Mouse (Mus musculus): ENCODE data around the gene Slbp. TPM values are rescaled to one million over a fixed set of nuclear protein-coding genes. Genes with fewer than 3 reads are reported as not detected.

The Slbp gene
- polyA plus RNA-seq, 1 experiment from 2014 or later: 369 TPM

DNA sequence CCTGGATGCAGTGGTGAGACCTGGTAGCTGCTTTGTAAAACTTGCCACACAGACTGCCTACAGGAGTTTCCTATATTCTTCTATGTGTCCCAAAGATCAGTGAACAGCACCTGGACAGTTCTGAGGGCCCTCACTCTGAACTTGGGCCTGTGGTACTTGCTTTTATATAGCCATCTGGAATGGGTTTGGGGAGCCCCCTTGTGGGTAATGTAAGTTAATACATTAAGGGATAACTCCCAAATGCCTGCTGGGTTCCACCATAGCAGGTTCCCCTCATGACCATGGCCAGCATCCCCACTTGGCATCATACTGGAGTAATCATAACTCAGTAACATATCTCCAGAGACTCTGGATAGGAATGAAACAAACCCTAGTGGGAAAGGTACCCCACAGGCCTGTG lies 15.8 kb upstream of the Slbp start:
- H3K36me3 ChIP-seq (ENCODE audit: control insufficient read depth, insufficient read depth, low read length): peaks cover 69% of the 10 kb centered on the region
- H3K4me2 ChIP-seq: no peak overlapping the region
- H3K27me3 ChIP-seq (replicated peaks; ENCODE audit: control insufficient read depth, insufficient read depth, low read length): no peaks in the 10 kb centered on the region
- H3K4me3 ChIP-seq (ENCODE audit: low read depth, low read length): no peak overlapping the region
- H3K9me3 ChIP-seq (ENCODE audit: control insufficient read depth, low read length): no peaks in the 10 kb centered on the region
- H3K9ac ChIP-seq (ENCODE audit: low read depth, low read length): no peak overlapping the region
- no peak for DNase-seq (ENCODE audit: low spot score)
- H3K4me1 ChIP-seq (replicated peaks; ENCODE audit: control insufficient read depth, insufficient read depth, low read length): no peaks in the 10 kb centered on the region
- H3K27ac ChIP-seq (ENCODE audit: low read depth, low read length): no peak overlapping the region
- no peak for ATAC-seq (replicated peaks; ENCODE audit: low FRiP score)

DNA sequence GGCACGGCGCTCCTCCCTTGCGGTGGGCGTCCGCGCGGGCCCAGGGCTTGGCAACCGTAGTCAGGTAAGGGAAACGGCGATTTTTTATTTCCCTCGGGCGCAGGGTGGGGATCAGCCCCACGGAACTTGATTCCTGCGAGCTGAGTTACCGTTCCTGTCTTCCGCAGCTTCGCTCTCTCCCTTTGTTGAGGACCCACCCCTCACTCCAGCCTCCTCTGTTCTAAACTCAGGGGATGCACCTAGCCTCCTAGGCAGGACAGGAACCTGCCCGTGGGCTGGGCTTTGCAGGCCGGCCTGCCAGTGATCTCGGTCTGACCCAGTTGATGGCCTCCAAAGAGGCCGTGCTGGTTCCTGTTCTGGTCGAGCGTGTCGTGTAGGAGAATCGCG lies 6.3 kb upstream of the Slbp start:
- Histone ChIP-seq H3K9ac (ENCODE audit: low read depth, low read length) (peak overlapping the region; percentile 92), H3K4me3 (ENCODE audit: low read depth, low read length) (peak overlapping the region; percentile 87), H3K4me1 (replicated peaks; ENCODE audit: control insufficient read depth, insufficient read depth, low read length) (peaks cover 15% of the 10 kb centered on the region), H3K36me3 (ENCODE audit: control insufficient read depth, insufficient read depth, low read length) (peaks cover 22% of the 10 kb centered on the region), H3K27me3 (replicated peaks; ENCODE audit: control insufficient read depth, insufficient read depth, low read length) (no peaks in the 10 kb centered on the region), H3K27ac (ENCODE audit: low read depth, low read length) (peak overlapping the region; percentile 92), H3K4me2 (peak overlapping the region; percentile 91), H3K9me3 (ENCODE audit: control insufficient read depth, low read length) (no peaks in the 10 kb centered on the region)
- ATAC-seq (replicated peaks; ENCODE audit: low FRiP score) (peak; percentile 22), DNase-seq (ENCODE audit: low spot score) (no peak)
- WGBS: under 1% methylated on average over 26 of the region's 26 CpGs

DNA sequence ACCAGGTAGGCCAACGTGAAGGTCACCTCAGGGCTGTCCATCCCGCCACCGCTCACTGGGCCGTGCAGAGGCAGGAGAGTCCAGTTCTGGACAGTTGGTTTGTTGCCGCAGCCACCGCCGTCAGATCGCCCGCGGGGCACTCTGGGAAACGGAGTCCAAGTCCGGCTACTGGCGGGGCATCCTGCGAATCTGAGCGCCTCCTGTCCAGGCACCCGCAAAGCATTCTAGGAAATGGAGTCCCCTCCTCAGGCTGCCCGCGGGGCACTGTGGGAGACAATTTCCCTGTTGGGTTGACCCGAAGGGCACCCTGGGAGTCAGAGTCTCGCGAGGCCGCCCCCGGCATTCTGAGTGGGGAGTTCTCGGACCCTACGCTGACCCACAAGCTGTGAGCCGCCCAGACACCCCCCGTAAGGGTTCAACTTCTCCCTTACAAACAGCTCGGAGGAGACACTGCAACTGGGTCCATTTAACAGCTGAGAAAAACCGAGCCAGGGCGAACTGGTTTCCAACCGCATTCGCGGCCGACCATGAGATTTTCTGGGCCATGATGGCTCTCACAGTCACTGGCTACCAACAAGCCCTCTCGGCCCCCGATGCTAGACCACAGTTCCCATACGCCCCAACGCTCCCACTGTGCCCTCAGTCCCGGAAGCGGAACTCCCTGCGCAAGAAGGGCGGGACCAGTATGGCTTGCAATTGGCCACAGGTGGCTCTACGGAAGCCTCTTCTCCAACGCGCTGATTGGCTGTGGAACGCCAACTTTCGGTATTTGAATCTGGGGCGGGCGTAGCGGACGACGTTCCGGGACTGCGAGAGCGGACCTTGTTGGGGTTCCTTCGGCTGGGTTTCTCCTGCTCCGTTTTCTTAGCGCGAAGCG lies 5.7 kb upstream of the Slbp start, which contains the start of the genes Tacc3 and Tmem129:
TSS of gene Tacc3 (plus strand) at position 342 of the 877 bp plus-strand sequence.
TSS of gene Tmem129 (minus strand) at position 630 of the 877 bp plus-strand sequence.
- Histone ChIP-seq H3K36me3 (ENCODE audit: control insufficient read depth, insufficient read depth, low read length) (peaks cover 19% of the 10 kb centered on the region), H3K27me3 (replicated peaks; ENCODE audit: control insufficient read depth, insufficient read depth, low read length) (no peaks in the 10 kb centered on the region), H3K9ac (ENCODE audit: low read depth, low read length) (peak within 1 kb of the TSS; percentile 92), H3K4me2 (peak within 1 kb of the TSS; percentile 92), H3K4me1 (replicated peaks; ENCODE audit: control insufficient read depth, insufficient read depth, low read length) (peaks cover 18% of the 10 kb centered on the region), H3K27ac (ENCODE audit: low read depth, low read length) (peak within 1 kb of the TSS; percentile 92), H3K4me3 (ENCODE audit: low read depth, low read length) (peak within 1 kb of the TSS; percentile 87), H3K9me3 (ENCODE audit: control insufficient read depth, low read length) (no peaks in the 10 kb centered on the region)
- under 1% methylated on average over 60 of the region's 60 CpGs for WGBS
- ATAC-seq (replicated peaks; ENCODE audit: low FRiP score) (peak; percentile 94), DNase-seq (ENCODE audit: low spot score) (peak; percentile 98)

DNA sequence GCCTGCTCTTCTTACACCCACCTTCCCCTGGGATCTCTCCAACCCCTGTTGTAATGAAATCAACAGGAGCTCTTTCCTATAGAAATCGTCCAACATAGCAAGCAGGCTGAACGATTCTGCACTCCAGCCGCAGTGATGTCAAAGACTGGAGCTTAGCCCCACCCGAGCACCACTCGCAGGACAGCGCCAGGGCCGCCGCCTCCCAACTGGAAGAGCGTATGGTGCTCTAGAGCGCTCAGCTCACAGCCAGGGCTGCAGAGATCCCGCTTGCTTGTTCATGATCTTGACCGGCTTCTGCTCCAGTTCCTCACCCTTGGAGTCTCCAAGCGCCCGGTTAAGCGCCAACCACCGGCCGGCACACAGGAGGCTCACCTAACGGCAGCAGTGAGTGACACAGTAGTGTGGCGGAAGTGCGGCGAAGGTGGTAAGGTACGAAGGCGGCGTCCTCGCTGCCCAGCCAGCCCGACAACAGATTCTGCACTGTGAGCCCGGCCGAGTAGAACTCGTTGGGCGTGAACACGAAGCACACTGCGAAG lies 4.9 kb upstream of the Slbp start:
- peak overlapping the region; percentile 87 for H3K4me3 ChIP-seq (ENCODE audit: low read depth, low read length)
- H3K4me1 ChIP-seq (replicated peaks; ENCODE audit: control insufficient read depth, insufficient read depth, low read length): peaks cover 21% of the 10 kb centered on the region
- DNase-seq (ENCODE audit: low spot score) (no peak), ATAC-seq (replicated peaks; ENCODE audit: low FRiP score) (peak; percentile 49)
- H3K27ac ChIP-seq (ENCODE audit: low read depth, low read length): peak overlapping the region; percentile 74
- H3K36me3 ChIP-seq (ENCODE audit: control insufficient read depth, insufficient read depth, low read length): peaks cover 19% of the 10 kb centered on the region
- H3K9ac ChIP-seq (ENCODE audit: low read depth, low read length): peak overlapping the region; percentile 89
- H3K9me3 ChIP-seq (ENCODE audit: control insufficient read depth, low read length): no peaks in the 10 kb centered on the region
- WGBS: under 1% methylated on average over 32 of the region's 32 CpGs
- H3K4me2 ChIP-seq: peak overlapping the region; percentile 92
- H3K27me3 ChIP-seq (replicated peaks; ENCODE audit: control insufficient read depth, insufficient read depth, low read length): no peaks in the 10 kb centered on the region

DNA sequence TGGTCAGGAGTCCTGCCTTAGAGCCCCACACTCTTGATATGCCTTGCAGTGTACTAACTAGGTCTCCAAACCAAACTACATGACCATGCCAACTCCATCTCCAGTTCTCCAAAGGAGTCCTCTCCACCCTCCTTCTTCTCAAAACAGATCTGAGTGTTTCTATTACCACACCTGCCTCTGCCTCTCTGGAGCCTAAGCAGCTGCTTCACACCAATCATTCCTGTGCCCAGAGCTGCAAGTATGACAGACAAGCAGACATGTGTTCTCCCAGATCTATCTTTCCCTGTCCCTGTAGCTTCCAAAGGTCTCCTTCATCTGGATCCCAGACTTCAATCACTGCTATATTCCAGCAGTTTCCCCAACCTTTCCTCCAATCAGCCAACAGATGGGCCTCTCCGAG lies 4.4 kb upstream of the Slbp start:
- H3K4me1 ChIP-seq (replicated peaks; ENCODE audit: control insufficient read depth, insufficient read depth, low read length): peaks cover 21% of the 10 kb centered on the region
- ATAC-seq (replicated peaks; ENCODE audit: low FRiP score): no peak

DNA sequence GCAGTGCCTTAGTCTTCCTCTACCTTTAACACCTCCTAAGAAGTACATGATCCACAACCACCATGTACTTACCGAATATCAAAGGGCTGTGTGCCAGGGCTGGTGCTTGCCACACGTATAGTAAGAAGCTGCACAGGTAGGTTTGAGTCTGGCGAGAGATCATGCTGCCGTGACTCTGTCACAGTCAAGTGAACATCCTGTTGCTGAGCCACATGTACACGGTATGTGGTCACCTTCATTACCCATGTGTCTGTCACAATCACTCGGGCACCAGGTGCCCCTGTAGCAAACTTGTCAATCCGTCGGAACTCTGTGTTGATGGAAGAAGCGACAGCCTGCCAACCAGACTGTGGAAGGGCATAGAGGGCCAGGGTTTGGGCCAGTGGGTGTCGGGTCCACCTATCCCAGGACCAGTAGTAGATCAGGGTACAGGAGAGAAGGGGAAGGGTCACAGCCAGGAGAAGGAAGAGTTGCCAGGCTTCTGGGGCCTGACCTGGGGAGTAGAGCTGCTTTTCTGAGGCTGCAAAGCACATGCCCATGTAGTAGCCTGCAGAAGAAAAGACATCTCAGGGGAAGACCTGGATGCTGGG lies 3.0 kb upstream of the Slbp start:
- no peaks in the 10 kb centered on the region for H3K9me3 ChIP-seq (ENCODE audit: control insufficient read depth, low read length)
- ATAC-seq (replicated peaks; ENCODE audit: low FRiP score): no peak
- peaks cover 29% of the 10 kb centered on the region for H3K4me1 ChIP-seq (replicated peaks; ENCODE audit: control insufficient read depth, insufficient read depth, low read length)
- H3K4me3 ChIP-seq (ENCODE audit: low read depth, low read length): no peak overlapping the region
- H3K27ac ChIP-seq (ENCODE audit: low read depth, low read length): no peak overlapping the region
- H3K27me3 ChIP-seq (replicated peaks; ENCODE audit: control insufficient read depth, insufficient read depth, low read length): no peaks in the 10 kb centered on the region
- H3K36me3 ChIP-seq (ENCODE audit: control insufficient read depth, insufficient read depth, low read length): peaks cover 15% of the 10 kb centered on the region
- peak overlapping the region; percentile 31 for H3K9ac ChIP-seq (ENCODE audit: low read depth, low read length)
- 91% methylated on average over 10 of the region's 10 CpGs for WGBS
- H3K4me2 ChIP-seq: no peak overlapping the region
- no peak for DNase-seq (ENCODE audit: low spot score)

More for the DNA sequence above, 4.4 kb upstream of the Slbp start:
- peak overlapping the region; percentile 87 for H3K4me3 ChIP-seq (ENCODE audit: low read depth, low read length)
- H3K36me3 ChIP-seq (ENCODE audit: control insufficient read depth, insufficient read depth, low read length): peaks cover 19% of the 10 kb centered on the region
- 17% methylated on average over 1 of the region's 1 CpGs for WGBS
- no peak for DNase-seq (ENCODE audit: low spot score)
- no peaks in the 10 kb centered on the region for H3K9me3 ChIP-seq (ENCODE audit: control insufficient read depth, low read length)
- no peaks in the 10 kb centered on the region for H3K27me3 ChIP-seq (replicated peaks; ENCODE audit: control insufficient read depth, insufficient read depth, low read length)
- H3K9ac ChIP-seq (ENCODE audit: low read depth, low read length): peak overlapping the region; percentile 89
- peak overlapping the region; percentile 92 for H3K4me2 ChIP-seq
- H3K27ac ChIP-seq (ENCODE audit: low read depth, low read length): peak overlapping the region; percentile 74; the same call in 1 of the 2 replicates

DNA sequence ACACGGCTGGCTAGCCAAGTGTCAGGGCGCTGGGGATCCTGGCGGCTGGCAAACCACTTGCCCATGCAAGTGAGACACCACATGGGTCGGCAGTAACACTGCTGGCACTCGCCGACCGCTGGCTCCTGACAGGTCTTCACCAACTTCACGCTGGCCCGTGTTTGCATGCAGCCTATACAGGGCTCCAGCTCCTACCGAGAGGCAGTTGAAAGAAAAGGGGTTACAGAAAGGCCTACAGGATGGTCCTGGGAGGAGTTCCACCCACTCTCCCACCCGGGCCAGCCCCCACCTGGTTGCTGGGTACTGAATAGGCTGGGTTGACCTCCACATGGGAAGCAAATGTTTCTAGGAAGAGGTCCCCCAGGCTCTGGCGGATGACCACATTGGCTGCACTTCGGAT lies 2.0 kb upstream of the Slbp start:
- 0 out of 2 replicates have a peak overlapping the region, but pooled peaks have one; percentile 4 for H3K9ac ChIP-seq (ENCODE audit: low read depth, low read length)
- H3K9me3 ChIP-seq (ENCODE audit: control insufficient read depth, low read length): no peaks in the 10 kb centered on the region
- no peak overlapping the region for H3K4me3 ChIP-seq (ENCODE audit: low read depth, low read length)
- H3K36me3 ChIP-seq (ENCODE audit: control insufficient read depth, insufficient read depth, low read length): peaks cover 20% of the 10 kb centered on the region
- WGBS: 96% methylated on average over 13 of the region's 13 CpGs
- no peak overlapping the region for H3K4me2 ChIP-seq
- H3K27ac ChIP-seq (ENCODE audit: low read depth, low read length): no peak overlapping the region
- ATAC-seq (replicated peaks; ENCODE audit: low FRiP score): no peak
- peaks cover 32% of the 10 kb centered on the region for H3K4me1 ChIP-seq (replicated peaks; ENCODE audit: control insufficient read depth, insufficient read depth, low read length)
- no peaks in the 10 kb centered on the region for H3K27me3 ChIP-seq (replicated peaks; ENCODE audit: control insufficient read depth, insufficient read depth, low read length)
- no peak for DNase-seq (ENCODE audit: low spot score)

DNA sequence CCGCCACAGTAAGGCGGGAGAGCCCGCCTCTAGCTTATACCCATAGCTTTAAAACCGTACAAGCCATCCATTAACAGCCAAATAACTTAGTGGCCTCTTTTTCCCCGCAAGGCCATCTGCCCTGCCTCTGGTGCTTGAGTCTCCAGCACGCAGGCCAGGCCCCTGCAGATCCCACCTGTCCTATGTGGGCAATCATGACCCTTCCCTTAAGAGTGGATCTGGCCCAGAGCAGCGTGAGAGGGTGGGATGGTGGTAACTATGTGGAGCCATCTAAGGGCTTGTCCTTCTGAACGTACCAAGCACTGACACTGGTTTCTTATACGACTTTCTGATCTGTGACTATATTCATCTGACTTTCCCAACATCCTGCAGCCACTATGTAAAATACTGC lies 404 bp upstream of the Slbp start:
- Histone ChIP-seq H3K36me3 (ENCODE audit: control insufficient read depth, insufficient read depth, low read length) (peaks cover 33% of the 10 kb centered on the region), H3K9ac (ENCODE audit: low read depth, low read length) (peak overlapping the region; percentile 64), H3K4me1 (replicated peaks; ENCODE audit: control insufficient read depth, insufficient read depth, low read length) (peaks cover 35% of the 10 kb centered on the region), H3K9me3 (ENCODE audit: control insufficient read depth, low read length) (no peaks in the 10 kb centered on the region), H3K4me2 (peak overlapping the region; percentile 96), H3K27me3 (replicated peaks; ENCODE audit: control insufficient read depth, insufficient read depth, low read length) (no peaks in the 10 kb centered on the region), H3K4me3 (ENCODE audit: low read depth, low read length) (peak overlapping the region; percentile 87), H3K27ac (ENCODE audit: low read depth, low read length) (peak overlapping the region; percentile 57)
- no peak for DNase-seq (ENCODE audit: low spot score)
- ATAC-seq (replicated peaks; ENCODE audit: low FRiP score): peak; percentile 18
- 6% methylated on average over 9 of the region's 9 CpGs for WGBS

Measured in liver, embryonic 11.5 days (tissue).